Mouse (Mus musculus) G1E (cell line): Measurements from ENCODE around the gene Lap3. TPM values are rescaled to one million over a fixed set of nuclear protein-coding genes. Genes with fewer than 3 reads are reported as not detected.

Experiments
- ATAC-seq: 2 replicates; pipeline ENCODE4 v1.8.0; 2016; ENCODE audit warnings: mild to moderate bottlenecking; ENCODE audit not compliant: insufficient number of reproducible peaks, poor library complexity, low FRiP score, severe bottlenecking; ENCODE audit errors: extremely low read depth
- DNase-seq: peaks from one replicate; pipeline ENCODE4 v3.0.0; 2012; ENCODE audit warnings: low spot score
- H3K27me3 ChIP-seq: 2 replicates; pipeline ENCODE4 v1.6.1; 2012; ENCODE audit warnings: mild to moderate bottlenecking, low read length, inconsistent platforms; ENCODE audit not compliant: insufficient read depth
- H3K36me3 ChIP-seq: replicated peaks from 2 replicates; pipeline ENCODE3; 2012; ENCODE audit warnings: mild to moderate bottlenecking, inconsistent platforms
- H3K4me1 ChIP-seq: 2 replicates; pipeline ENCODE4 v1.6.1; 2012; ENCODE audit warnings: low read depth, low read length, inconsistent platforms, mixed read lengths; ENCODE audit not compliant: insufficient read depth
- H3K4me3 ChIP-seq: 2 replicates; pipeline ENCODE4 v1.5.1; 2012; ENCODE audit warnings: low read depth, mild to moderate bottlenecking, inconsistent platforms, low read length, moderate library complexity, mixed read lengths
- H3K9me3 ChIP-seq: replicated peaks from 2 replicates; pipeline ENCODE4 v1.6.1; 2012; ENCODE audit warnings: inconsistent platforms
- CTCF ChIP-seq: IDR thresholded peaks from 2 replicates; pipeline ENCODE4 v1.5.1; 2012; ENCODE audit warnings: low read depth, low read length, inconsistent platforms, mixed read lengths
- GATA1 ChIP-seq: IDR thresholded peaks from 2 replicates; pipeline ENCODE4 v1.6.1; 2012; ENCODE audit warnings: borderline replicate concordance, low read length, inconsistent platforms, mixed read lengths
- GATA2 ChIP-seq: IDR thresholded peaks from 2 replicates; pipeline ENCODE4 v1.6.1; 2012; ENCODE audit warnings: low read depth, low read length, inconsistent platforms, borderline replicate concordance
- POLR2AphosphoS5 ChIP-seq: IDR thresholded peaks from 2 replicates; pipeline ENCODE4 v1.6.1; 2012; ENCODE audit warnings: low read depth, low read length, inconsistent platforms; ENCODE audit not compliant: insufficient replicate concordance
- TAL1 ChIP-seq: conservative IDR thresholded peaks from 2 replicates; pipeline ENCODE4 v1.6.1; 2012; ENCODE audit warnings: low read depth, low read length, inconsistent platforms, mixed read lengths
- polyA plus RNA-seq: library from polyadenylated mRNA; stranded (reverse); fragments of >175 nt; gene quantifications from 2 replicates; pipeline ENCODE4 v1.2.3, GENCODE M21; 2012
- total RNA-seq, 2 experiments: library from RNA; stranded (forward) in 1 of 2; stranded (reverse) in 1 of 2; fragments of 200-1000 nt in 1 of 2; fragments of >200 nt in 1 of 2; fragmentation: Nextera tagmentation in 1 of 2; gene quantifications; 2 replicates each; pipeline ENCODE4 v1.2.3; 2014 to 2017

Gene Lap3
- total RNA-seq (2014; fragmentation: Nextera tagmentation) (49.6 and 60.0 TPM in 2 replicates), total RNA-seq (2017) (47.9 and 50.5 TPM in 2 replicates), polyA plus RNA-seq (15.8 and 22.9 TPM in 2 replicates)

GRCm38 (mm10) chr5:45493191-45494092, at the start of gene Lap3:
Gene Lap3 (plus strand): TSS chr5:45493374.
- Histone ChIP-seq H3K27me3 (peaks cover 15% of the 10 kb centered on the region), H3K4me1 (peaks cover 35% of the 10 kb centered on the region), H3K4me3 (peak within 1 kb of the TSS; percentile 82), H3K36me3 (peaks cover 40% of the 10 kb centered on the region), H3K9me3 (no peaks in the 10 kb centered on the region)
- ATAC-seq (peak; percentile 84), DNase-seq (peak; percentile 95)
- TF ChIP-seq CTCF (no peak), TAL1 (no peak), GATA2 (no peak), GATA1 (no peak), POLR2AphosphoS5 (no peak)

DNA sequence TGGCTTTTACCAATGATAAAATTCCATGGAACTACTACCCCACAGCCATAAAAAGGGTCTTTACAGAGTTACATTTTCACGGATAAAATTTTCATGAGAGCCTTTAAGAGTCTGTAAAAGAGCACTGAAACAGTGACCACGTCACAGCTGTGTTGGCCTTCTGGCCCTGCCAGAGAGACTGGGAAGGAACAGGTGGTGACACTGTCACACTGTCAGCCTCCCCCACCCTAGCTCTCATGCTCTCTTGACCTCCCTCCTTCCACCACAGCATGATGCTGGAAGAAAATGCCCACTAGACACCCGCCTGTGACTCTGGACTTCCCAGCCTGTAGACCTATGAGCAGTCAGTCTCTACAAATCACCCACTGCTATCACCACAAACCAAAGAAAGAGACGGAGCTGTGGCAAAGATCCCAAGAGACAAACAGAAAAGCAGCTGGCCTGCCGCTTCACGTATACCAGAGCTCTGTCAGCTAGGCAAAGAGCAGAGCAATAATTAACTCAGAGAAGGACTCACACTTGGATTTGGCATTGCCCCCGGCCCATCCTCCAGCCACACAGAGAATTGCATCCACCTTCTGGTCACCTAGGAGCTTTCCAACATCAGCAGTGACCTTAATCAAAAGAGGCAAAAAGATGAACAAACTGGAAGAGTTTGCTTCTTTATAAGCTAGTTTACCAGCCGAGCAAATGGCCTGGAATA, 48.9 kb upstream of the Lap3 start:
- peaks cover 14% of the 10 kb centered on the region for H3K4me1 ChIP-seq
- peaks cover 77% of the 10 kb centered on the region for H3K36me3 ChIP-seq
- ATAC-seq (no peak), DNase-seq (no peak)
- no peak overlapping the region for H3K4me3 ChIP-seq
- TF ChIP-seq CTCF: no peak
- TF ChIP-seq GATA2: no peak
- TF ChIP-seq TAL1: no peak
- TF ChIP-seq GATA1: no peak
- TF ChIP-seq POLR2AphosphoS5: no peak
- H3K9me3 ChIP-seq: no peaks in the 10 kb centered on the region
- no peaks in the 10 kb centered on the region for H3K27me3 ChIP-seq

- Histone ChIP-seq H3K9me3 (no peaks in the 10 kb centered on the region), H3K27me3 (peaks cover 2% of the 10 kb centered on the region; the same call in 1 of the 2 replicates), H3K36me3 (peaks cover 42% of the 10 kb centered on the region), H3K4me3 (peak overlapping the region; percentile 88; the same call in 1 of the 2 replicates), H3K4me1 (peaks cover 28% of the 10 kb centered on the region)
- no peak for DNase-seq
- no peak for ATAC-seq
- TF ChIP-seq POLR2AphosphoS5 (no peak), GATA1 (no peak), GATA2 (no peak), CTCF (no peak), TAL1 (no peak)
These were observed 44.5 kb upstream of the Lap3 start for GRCm38 (mm10) chr5:45448676-45449075.

DNA sequence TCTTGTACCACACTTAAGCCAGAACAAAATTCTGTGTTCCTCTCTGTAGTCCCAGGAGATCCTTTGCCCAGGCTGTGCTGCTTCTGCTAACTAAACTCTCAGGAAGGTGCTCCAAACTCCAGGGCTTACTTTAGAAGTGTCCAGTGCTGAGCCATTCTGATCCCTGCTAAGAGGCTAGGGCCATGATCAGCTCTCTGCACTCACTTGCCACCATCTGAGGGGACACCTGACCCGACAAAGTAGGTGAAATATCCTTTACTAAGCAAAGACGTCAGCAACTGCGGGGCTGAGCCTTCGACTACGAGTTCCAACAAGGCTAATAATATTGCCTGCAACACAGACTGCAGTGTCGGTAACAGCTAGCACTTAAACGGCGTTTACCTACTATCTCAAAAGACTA, 44.0 kb upstream of the Lap3 start:
- DNase-seq (peak; percentile 2), ATAC-seq (no peak)
- TF ChIP-seq GATA1: no peak
- peaks cover 4% of the 10 kb centered on the region; the same call in 1 of the 2 replicates for H3K27me3 ChIP-seq
- H3K9me3 ChIP-seq: no peaks in the 10 kb centered on the region
- peaks cover 38% of the 10 kb centered on the region for H3K36me3 ChIP-seq
- H3K4me3 ChIP-seq: peak overlapping the region; percentile 88
- H3K4me1 ChIP-seq: peaks cover 28% of the 10 kb centered on the region

GRCm38 (mm10) chr5:45449831-45450716, 43.1 kb upstream of the Lap3 start, which contains the start of gene Qdpr:
Gene Qdpr (minus strand): TSS chr5:45450236.
- TF ChIP-seq CTCF (no peak), POLR2AphosphoS5 (no peak), GATA1 (no peak), TAL1 (no peak), GATA2 (no peak)
- Histone ChIP-seq H3K4me3 (peak within 1 kb of the TSS; percentile 88), H3K9me3 (no peaks in the 10 kb centered on the region), H3K36me3 (peaks cover 29% of the 10 kb centered on the region), H3K4me1 (peaks cover 28% of the 10 kb centered on the region), H3K27me3 (peaks cover 7% of the 10 kb centered on the region)
- ATAC-seq (peak; percentile 94), DNase-seq (peak; percentile 92)

DNA sequence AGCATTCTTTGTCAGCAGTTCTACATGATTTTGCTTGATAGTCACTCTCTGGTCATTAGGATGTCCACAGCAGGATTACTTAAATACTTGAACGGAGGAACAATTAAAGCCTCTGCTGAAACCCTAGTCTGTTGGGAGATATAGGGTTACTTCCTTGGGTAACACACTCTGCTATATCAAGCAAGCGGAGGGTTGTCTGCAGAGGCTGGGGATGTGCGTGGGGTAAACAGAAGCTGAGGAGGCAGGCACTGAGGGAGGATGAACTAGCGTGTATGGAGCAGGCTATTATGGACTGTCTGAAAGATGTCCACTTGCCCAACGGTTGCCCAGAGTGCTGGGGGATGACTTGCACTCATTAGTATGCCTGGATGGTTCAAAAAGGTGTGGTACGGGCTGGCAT, 39.7 kb upstream of the Lap3 start, which contains the start of gene Clrn2:
Gene Clrn2 (plus strand): TSS at position 301 of the 400 bp plus-strand sequence.
- H3K9me3 ChIP-seq: no peaks in the 10 kb centered on the region
- TF ChIP-seq TAL1: no peak
- TF ChIP-seq CTCF: no peak
- TF ChIP-seq GATA1: no peak
- TF ChIP-seq GATA2: no peak
- TF ChIP-seq POLR2AphosphoS5: no peak
- ATAC-seq (no peak), DNase-seq (no peak)
- peaks cover 23% of the 10 kb centered on the region for H3K4me1 ChIP-seq
- H3K4me3 ChIP-seq: no peak within 1 kb of the TSS
- H3K27me3 ChIP-seq: peaks cover 26% of the 10 kb centered on the region
- H3K36me3 ChIP-seq: peaks cover 3% of the 10 kb centered on the region
